Mouse (Mus musculus) layer of hippocampus, adult 18-20 months (tissue): ENCODE results near the gene 4931406C07Rik. TPM values are rescaled to one million over a fixed set of nuclear protein-coding genes. Genes with fewer than 3 reads are reported as not detected.
"Not testable (repeated sequence)": the region's sequence is repeated elsewhere in the genome, so short reads cannot be mapped to it uniquely, and the experiment has no call there.

Experiments
- DNase-seq, 2 experiments: peaks; one replicate each; pipeline ENCODE4 v3.0.0; 2022; ENCODE audit warnings: low spot score in 2 of 2
- long read RNA-seq: library from polyadenylated mRNA; stranded (forward); transcript quantifications from one replicate; pipeline ENCODE4 v2.0.0, GENCODE M21; 2021
- total RNA-seq, 2 experiments: library from RNA; stranded (reverse); gene quantifications; 2 replicates each; pipeline ENCODE4 v1.2.3; 2021

Gene 4931406C07Rik
- total RNA-seq = 10 to 100 TPM; 16.7 to 18.2 TPM
- long read RNA-seq, partial matches to known transcripts = 3 of 6 reads
- long read RNA-seq, other reads (novel, unspliced or antisense) = 1 of 6 reads

DNA sequence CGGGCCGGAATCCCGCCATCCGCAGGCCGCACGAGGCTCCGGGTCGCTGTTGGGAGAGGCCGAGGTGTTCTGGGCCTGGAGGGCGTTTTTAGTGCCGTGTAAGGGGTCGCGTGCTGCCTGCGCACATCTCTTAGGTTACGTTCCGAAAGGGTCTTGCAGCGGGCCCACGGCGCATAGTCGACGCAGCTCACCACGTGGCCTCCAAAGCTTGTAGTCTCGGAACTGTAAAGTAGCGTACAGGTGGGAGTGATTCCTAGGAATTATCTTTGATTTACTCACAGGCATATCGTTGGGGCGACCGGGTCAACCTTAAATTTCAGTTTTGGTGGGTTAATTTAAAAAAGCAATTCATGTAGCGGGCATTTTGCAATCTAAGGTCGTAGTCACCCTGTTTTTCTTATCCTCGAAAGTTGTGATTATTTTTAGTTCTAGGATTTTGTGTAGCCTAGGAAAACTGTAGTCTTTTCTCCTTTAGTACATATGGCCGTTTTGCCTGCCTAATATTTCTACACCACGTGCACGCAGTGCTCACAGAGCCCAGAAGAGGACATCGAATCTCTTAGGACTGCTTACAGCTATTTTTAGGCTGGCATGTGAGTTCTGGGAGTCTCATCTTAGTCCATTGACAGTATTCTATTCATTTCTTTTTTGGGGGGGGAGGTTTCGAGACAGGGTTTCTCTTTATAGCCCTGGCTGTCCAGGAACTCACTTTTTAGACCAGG, at the start of gene 4931406C07Rik:
TSS of gene 4931406C07Rik (minus strand) at position 51 of the 722 bp plus-strand sequence.
- peak in 1 of 2 experiments; percentile 48 for DNase-seq

DNA sequence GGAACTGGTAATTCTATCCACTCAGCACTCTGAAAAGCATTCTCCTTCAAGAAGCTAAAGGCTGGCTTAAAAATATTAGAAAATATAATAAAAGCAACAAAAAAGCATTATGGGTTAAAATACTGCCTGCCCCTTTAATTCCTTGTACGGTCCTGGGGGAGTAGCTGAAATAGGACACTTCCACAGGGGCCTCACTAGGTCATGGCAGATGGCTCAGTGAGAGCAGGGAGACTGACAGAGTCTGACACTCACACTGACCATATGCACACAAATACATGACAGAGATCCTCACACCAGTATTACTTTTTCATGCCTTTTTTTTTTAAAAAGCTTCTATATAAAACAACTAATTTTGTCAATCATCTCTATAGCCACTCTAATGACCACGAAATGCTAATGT, 43.7 kb upstream of the 4931406C07Rik start:
- no peak for DNase-seq

DNA sequence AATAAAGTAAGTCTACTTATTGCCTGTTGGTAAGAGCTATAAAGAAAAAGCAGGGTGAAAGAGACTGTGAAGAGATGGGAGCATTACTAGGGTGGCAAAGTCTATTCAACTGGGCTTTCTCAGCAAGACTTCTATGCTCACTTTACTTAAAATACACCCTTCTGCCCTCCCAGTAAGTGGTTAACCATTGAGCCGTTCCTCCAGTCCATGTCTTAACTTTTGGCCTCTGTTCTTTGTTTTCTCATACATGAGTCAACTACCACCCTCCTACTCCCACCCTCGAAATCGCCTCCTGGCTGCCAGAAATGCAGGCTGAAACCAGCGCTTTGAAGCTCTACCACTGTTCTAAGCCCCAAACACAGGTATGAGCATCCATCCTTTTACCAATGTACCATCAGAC, 31.5 kb upstream of the 4931406C07Rik start:
- DNase-seq = no peak

DNA sequence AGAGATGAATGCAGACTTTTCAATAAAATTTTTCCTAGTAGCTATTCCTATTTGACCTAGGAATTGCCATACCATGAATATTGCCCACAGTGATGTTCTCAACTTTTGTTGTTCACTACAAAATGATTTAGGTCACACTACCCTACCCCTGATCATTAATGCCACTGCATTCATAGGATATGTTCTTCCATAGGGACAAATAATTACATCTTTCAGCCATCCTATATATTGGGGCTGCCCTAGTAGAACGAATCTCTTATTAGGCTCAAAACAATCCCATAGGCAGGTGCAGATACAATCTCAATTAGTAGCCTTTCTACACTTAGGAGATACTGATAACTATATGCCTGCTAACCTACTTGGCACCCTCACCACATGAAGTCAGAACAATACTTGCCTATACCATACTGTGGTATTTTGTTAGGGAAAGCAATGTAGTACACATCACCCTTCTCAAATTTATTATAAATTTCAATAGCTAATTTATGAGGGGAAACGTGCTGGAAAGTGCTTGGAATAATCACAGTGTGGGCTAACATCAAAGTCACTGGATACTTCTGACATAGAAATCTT, 12.0 kb upstream of the 4931406C07Rik start:
- DNase-seq = no peak

DNA sequence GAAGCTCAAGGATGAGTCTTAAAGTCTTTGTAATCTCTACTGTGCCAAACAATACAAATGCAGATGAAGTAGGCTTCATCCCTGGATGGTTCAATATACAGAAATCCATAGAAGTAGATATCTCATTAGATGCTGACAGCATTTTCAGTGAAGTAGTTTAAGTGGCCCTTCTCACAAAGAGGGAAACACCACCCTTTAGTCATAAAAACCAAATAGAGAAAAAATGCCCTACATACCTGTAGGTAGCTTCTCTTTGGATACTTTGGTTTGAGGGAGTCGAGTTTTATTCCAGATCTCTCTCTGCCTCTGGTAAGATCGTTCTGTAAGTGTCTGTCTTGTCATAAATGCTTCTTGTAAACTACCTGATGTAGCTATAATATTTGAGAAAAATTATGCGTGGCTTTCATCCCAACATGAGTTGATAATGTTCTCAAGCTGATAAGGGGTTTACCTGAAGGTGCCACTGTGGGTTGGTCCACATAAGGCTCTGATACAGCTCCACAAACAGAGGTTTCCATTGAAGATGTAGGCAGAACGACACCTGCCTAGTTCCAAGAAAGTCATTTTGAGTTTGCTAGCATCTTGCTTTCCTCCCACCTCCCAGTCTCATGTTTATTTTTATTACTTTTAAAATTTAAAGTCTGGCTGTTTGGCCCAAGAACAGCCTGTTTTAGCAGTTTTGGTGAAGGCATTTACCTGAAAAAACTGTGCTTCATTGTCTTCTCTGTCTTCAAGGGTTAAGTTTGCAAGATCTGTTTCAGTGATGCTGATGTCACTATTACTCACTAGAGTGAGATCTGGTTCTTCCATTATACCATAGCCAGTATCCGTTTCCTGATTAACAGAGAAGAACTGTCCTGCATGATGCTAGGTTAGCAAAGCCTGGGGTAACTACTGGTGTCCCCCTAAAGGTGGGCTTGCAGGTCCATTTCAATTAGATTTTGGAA, 11.2 kb upstream of the 4931406C07Rik start:
- no peak for DNase-seq

DNA sequence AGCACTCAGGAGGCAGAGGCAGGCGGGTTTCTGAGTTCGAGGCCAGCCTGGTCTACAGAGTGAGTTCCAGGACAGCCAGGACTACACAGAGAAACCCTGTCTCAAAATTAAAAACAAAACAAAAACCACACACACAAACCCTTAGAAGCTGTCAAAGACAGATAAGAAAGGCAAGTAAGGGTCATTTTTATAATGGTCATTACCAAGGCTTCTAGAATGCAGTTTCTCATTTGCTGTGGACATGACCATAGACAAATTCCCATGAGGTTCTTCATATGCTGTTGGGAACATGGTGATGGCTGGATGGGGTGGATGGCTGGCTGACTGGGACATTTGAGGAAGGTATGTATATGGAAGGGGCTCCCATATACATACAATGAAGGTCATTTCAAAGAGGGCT, 10.0 kb upstream of the 4931406C07Rik start:
- not testable (repeated sequence) for DNase-seq

DNA sequence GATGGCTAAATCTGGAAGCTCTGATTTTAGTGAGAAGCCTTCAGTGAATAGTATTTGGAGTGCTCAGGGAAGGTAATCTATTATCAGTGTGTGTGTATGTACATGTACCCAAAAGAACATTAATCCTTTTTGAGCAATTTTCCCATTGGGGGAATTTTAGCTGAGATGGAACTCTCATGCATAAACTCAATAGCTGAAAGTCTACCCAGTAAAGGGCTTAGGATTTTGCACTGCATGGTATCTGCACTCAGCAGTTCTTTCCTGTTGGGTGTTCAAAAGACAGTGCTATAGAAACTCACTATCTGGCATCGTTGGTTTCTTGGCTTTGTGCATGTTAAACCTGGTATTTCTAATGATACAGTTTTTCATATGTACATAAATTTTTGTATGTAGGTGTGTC, 8.4 kb upstream of the 4931406C07Rik start:
- no peak for DNase-seq

DNA sequence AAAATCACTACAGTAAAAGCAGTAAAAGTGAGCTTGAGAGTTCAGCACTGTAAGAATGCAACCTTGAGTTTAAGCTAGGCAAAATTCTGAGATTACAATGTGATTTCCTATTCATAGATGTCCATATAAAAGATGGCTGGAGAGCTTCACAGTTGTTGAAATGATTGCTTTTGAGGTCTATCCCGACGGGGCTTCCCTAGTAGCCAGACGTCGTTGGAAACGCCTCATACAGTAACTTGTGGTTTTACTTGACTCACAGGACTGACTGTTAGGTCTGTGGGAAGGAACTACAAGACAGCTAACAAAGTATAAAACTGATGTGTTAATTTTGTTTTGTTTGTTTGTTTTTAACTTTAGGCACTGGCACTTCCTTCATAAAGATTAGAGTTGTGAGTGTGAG, 7.4 kb upstream of the 4931406C07Rik start:
- no peak for DNase-seq

DNA sequence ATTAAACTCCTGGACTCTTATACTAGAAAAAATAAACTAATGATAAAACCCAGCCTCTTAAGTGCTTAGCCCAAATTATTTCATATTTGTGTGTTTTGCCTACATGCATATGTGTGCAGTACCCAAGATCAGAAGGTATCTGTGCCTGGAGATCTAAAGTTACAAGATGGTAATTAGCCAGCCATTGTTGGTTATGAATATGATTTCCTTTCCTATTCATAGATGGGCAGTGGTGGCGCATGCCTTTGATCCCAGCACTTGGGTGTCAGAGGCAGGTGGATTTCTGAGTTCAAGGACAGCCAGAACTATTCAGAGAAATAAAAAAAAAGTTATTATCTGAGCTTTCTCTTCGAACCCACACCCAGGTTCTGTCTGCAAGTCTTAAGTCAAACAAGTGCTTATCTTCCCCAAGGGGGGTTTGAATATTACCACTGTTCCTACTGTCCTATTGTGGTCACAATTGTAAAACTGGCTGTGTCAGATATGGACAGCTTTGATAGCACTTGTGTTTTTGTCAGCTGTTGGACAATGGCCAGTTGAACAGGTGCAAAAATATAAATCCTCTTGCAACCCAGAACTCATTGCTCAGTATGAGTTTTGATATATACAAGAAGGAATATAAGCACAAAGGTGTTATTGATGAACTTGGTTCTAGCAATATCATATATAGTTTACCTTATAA, 5.9 kb upstream of the 4931406C07Rik start:
- DNase-seq = no peak

DNA sequence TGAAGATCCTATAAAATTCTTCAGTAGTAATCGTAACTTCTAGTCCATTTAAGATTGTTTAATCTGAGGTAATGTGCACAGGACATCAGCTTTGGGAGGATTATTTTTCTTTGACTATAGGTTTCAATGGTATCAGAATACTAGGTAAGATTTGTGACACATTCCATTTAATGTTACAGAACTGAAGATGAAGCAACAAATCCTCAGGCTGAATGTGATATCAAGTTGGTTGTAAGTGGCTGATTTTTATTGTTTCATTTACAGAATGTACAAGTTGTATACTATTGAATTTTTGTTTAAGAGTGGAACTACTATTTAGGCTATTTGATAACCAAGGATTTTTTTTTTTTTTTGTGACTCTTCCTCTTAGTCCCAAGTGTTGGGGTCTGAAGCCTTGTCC, 3.9 kb upstream of the 4931406C07Rik start:
- no peak for DNase-seq

DNA sequence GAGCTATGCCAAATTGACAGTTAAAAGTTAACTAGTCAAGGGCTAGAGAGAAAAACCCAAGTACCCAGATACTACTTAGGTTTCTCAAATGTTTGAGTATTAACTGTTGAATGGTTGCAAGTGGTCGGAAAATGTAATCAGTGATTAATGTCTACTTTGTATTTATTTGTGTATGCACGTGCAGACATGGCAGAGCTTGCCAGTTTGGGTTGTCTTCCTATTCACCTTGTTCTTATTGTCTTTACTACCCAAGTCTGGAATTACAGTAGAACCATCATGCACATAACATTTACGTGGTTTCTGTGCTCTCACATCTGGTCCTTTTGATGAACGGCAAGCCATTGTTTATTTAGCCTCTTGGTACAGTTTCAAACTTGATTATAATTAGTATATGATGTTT, 3.2 kb upstream of the 4931406C07Rik start:
- DNase-seq = no peak

DNA sequence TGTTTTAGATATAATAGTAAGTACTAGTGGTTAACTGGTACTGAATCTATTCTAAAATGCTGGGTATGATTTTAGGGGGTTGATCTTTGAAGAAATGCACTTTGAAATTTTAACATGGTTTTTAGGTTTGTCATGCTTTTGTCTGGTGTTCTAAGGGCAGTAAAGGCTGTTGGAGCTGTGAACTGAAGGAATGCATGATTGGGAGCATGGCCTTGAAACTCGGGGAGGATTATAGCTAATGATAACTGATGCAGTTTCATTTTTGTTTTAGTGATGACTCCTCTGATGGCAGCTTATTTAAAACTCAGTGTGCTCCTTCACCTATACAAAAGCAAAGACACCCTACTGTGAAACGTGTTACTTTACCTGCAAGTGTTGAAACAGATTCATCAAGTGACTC, 2.0 kb upstream of the 4931406C07Rik start:
- no peak for DNase-seq

DNA sequence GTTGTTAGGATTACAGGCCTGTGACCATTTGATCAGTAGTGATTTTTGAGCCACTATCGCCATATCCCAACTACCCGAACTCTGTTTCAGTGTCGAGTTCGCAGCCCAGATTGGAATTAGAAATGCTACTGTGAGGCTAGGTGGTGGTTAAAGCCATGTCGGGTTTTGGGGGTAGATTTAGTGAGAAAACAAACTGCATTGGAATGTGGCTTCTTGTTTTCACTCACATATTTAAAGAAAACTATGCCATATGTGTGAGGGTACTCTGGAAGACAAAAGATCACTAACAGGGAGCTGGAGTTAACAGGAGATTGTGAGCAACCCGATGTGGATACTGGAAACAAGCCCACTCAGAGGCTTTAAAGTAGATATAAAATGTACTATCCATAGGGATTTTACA, 1.0 kb upstream of the 4931406C07Rik start:
- no peak for DNase-seq

DNA sequence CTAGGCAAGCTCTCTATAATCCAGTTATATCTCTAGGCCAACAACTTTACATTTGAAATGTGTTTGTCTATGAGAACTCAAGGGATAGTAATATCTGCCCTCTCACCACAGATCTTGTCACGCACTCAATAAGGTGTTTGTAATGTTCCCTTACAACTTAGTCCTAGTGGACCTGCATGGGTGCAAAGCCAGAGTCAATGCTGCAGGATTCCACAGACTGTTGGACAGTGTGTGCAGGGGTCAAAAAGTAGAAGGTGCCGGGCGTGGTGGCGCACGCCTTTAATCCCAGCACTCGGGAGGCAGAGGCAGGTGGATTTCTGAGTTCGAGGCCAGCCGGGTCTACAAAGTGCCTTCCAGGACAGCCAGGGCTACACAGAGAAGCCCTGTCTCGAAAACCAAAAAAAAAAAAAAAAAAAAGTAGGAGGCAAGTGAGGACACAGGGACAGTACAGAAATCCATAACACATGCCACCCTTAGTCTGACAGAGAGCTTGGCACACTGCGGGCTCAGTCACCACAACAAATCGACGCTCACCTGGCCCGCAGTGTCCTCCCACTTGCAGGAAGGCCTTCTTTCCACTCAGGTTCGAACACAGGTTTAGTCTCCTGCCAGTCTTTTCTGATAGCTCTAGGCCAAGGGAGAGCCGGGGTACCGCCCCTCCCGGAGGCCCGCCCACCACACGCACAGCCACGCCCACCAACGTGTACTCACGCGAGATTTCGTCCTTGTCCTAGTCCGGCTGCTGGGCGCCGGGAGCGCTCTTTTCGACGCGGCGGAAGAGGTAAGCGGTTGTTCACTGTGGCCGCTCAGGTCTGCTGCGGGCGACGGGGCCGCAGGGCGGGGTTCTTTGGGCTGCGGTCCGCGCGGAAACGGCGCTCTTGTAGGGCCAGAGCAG, 498 bp downstream of the 4931406C07Rik start, which contains the start of gene Taf1d:
TSS of gene Taf1d (plus strand) at position 712 of the 895 bp plus-strand sequence.
- peak; percentile 92 to 96 for DNase-seq

DNA sequence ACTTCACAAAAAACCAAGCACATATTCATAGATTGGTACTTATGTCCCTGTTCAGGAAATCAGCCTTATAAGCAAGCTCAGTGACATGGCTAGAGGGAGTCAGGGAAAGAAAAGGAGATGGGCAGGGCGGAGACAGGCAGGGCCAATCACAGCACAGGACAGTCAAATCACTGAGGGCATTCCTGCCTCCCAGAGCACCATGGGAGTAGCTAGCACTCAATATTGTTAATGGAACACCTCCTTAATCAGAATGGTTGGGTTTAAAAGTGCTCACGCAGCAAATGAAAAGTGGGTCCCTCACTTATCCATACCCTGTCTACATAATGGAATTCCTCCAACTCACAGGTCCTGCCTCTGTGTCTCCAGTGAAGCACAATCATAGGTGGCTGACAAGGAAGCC, 3.4 kb downstream of the 4931406C07Rik start:
- no peak for DNase-seq

DNA sequence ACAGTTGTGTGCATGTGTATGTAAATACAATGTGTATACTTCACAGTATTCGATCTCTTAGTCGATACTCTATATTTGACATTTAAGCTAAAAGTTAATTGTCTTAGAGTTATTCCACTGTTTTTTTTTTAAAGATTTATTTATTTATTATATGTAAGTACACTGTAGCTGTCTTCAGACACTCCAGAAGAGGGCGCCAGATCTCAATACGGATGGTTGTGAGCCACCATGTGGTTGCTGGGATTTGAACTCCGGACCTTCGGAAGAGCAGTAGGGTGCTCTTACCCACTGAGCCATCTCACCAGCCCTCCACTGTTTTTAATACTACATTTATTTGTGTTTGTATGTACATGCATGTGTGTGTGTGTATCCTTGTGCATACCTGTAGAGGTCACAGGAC, 4.2 kb downstream of the 4931406C07Rik start:
- DNase-seq = not testable (repeated sequence)

DNA sequence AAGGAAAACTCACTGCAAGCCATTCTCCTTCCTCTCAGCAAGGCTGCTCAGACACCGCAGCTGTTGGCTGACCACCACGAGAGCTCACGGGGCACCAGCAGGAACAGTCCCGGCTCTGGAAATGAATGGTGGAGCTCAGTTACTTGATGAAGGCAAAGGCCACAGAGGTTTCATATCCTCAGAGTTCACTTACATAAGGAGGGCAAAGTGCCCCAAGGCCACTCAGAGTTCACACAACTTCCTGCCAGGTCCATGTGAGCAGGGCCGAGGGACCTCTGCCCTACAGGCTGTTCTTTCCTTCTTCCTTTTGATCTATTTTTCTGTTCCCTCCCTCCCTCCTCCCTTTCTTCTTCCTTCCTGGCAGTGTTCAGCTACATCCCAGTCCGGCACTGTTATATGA, 4.8 kb downstream of the 4931406C07Rik start:
- DNase-seq = no peak

DNA sequence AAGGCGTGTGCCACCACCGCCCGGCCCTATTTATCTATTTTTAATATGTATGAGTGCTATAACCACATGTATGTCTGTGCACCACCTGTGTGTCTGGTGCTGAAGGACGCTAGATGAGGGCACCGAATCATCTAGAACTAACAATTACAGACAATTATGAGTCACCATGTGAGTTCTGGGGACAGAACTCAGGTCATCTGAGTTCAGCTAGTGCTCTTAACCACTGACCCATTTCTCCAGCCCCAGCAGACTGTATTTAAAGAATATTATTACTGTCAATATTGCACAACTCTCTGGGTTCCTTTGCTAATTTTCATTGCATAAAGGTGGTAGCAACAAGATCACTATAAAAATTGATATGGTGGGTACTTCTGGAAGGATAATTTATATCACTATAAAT, 6.2 kb downstream of the 4931406C07Rik start:
- no peak for DNase-seq

DNA sequence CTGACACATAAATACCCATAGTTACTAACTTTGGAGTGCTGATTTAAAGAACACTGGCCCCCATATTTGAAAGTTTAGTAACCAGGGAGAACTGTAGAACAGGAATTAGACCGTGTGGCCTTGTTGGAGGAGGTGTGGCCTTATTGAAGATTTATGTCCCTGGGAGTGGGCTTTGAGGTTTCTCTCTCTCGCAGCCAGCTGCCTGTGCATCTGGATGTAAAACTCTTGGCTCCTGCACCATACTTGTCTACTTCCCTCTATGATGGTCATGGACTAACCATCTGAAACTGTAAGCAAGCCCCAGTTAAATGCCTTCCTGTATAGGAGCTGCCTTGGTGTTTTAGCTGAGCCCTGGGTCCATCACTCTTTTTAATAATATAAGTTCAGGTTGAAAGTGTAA, 7.8 kb downstream of the 4931406C07Rik start:
- no peak for DNase-seq

DNA sequence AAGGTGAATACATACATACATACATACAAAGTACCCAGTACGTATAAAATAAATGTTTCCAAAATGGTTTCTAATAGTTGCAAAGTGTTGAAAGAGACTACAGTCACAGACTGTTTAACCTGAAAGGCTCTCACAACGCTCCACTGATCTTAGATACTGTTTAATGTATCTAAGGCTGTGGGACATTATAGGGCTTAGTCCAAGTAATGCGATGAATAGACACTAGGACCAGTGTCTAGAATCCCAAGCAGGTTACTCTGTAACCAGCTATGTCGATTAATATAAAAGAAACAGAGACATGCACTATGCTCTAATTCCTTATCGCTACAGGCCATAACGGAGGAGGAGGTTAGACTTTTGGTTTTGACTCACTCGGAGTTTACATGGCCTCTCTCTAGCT, 9.1 kb downstream of the 4931406C07Rik start:
- DNase-seq = no peak
